Mouse (Mus musculus) G1E (cell line): ENCODE measurements around the gene Psmc2.

Experiments used
- CTCF ChIP-seq: IDR thresholded peaks from 2 replicates; pipeline ENCODE4 v1.5.1; 2012; ENCODE audit warnings: low read depth, low read length, inconsistent platforms, mixed read lengths
- TAL1 ChIP-seq: conservative IDR thresholded peaks from 2 replicates; pipeline ENCODE4 v1.6.1; 2012; ENCODE audit warnings: low read depth, low read length, inconsistent platforms, mixed read lengths

GRCm38 (mm10) chr5:21826370-21826769, 41.3 kb downstream of the Psmc2 start:
- TF ChIP-seq CTCF (no peak), TAL1 (no peak)
